Mouse (Mus musculus) limb, embryonic 11.5 days (tissue): ENCODE measurements around the gene Vim. TPM values are rescaled to one million over a fixed set of nuclear protein-coding genes. Genes with fewer than 3 reads are reported as not detected.
A peak's percentile ranks its signal among the peaks of the same experiment; 100 is the strongest.

Experiments
- ATAC-seq: fragments of 200-750 bp; cut with Nextera tagmentation; 2 replicates; pipeline ENCODE4 v1.8.0; 2017; ENCODE audit warnings: low read depth; ENCODE audit not compliant: insufficient number of reproducible peaks, low FRiP score, low TSS enrichment
- DNase-seq: peaks from one replicate; pipeline ENCODE4 v3.0.0-alpha.2; 2015; ENCODE audit warnings: low spot score
- H3K27ac ChIP-seq: fragments of 300-500 bp; sonication (generic); replicated peaks from 2 replicates; pipeline ENCODE4 v1.5.1; 2014; ENCODE audit warnings: low read depth, mild to moderate bottlenecking, low read length
- H3K27me3 ChIP-seq: fragments of 300-500 bp; sonication (generic); 2 replicates; pipeline ENCODE4 v1.6.1; 2014; ENCODE audit warnings: mild to moderate bottlenecking, low read length, mixed read lengths; ENCODE audit not compliant: control insufficient read depth, insufficient read depth
- H3K36me3 ChIP-seq: fragments of 300-500 bp; sonication (generic); 2 replicates; pipeline ENCODE4 v1.6.1; 2014; ENCODE audit warnings: mild to moderate bottlenecking, low read length, moderate library complexity, mixed read lengths; ENCODE audit not compliant: control insufficient read depth, insufficient read depth
- H3K4me1 ChIP-seq: fragments of 300-500 bp; sonication (generic); 2 replicates; pipeline ENCODE4 v1.6.1; 2014; ENCODE audit warnings: low read length, mixed read lengths; ENCODE audit not compliant: control insufficient read depth, insufficient read depth
- H3K4me2 ChIP-seq: fragments of 300-500 bp; sonication (generic); 2 replicates; pipeline ENCODE4 v1.6.1; 2014; ENCODE audit warnings: low read depth, mild to moderate bottlenecking, moderate library complexity; ENCODE audit not compliant: severe bottlenecking
- H3K4me3 ChIP-seq: fragments of 300-500 bp; sonication (generic); 2 replicates; pipeline ENCODE4 v1.5.1; 2014; ENCODE audit warnings: low read depth, low read length
- H3K9ac ChIP-seq: fragments of 300-500 bp; sonication (generic); 2 replicates; pipeline ENCODE4 v1.6.1; 2014; ENCODE audit warnings: mild to moderate bottlenecking, low read length
- H3K9me3 ChIP-seq: fragments of 300-500 bp; sonication (generic); 2 replicates; pipeline ENCODE4 v1.6.1; 2016; ENCODE audit warnings: low read length; ENCODE audit not compliant: control insufficient read depth
- WGBS: fragments of 180-500 bp; shearing (Covaris S2); extraction: QIAGEN DNeasy Blood & Tissue Kit; methylation state at CpG from one replicate; pipeline ENCODE4 v1.1.7; 2014; 5-methylcytosine and 5-hydroxymethylcytosine counted together
- polyA plus RNA-seq: library from polyadenylated mRNA; unstranded; fragments of >200 nt; fragmentation: Nextera tagmentation; extraction: Ambion mirVana; gene quantifications from 2 replicates; pipeline ENCODE4 v1.2.1, GENCODE M21; 2014

Vim gene
- 398 and 406 TPM in 2 replicates for polyA plus RNA-seq

GRCm38 (mm10) chr2:13573408-13574065, at the start of gene Vim:
Vim (plus strand) TSS chr2:13573927.
- ATAC-seq: peak; percentile 93
- WGBS: 0% methylated on average over 26 of the region's 26 CpGs
- H3K9me3 ChIP-seq: no peaks in the 10 kb centered on the region
- peak within 1 kb of the TSS; percentile 76 for H3K4me3 ChIP-seq
- peak within 1 kb of the TSS; percentile 81 for H3K9ac ChIP-seq
- H3K27me3 ChIP-seq: no peaks in the 10 kb centered on the region
- H3K4me1 ChIP-seq: peaks cover 4% of the 10 kb centered on the region; the same call in 1 of the 2 replicates
- peak; percentile 94 for DNase-seq
- H3K27ac ChIP-seq: peak within 1 kb of the TSS; percentile 81
- H3K36me3 ChIP-seq: peaks cover 6% of the 10 kb centered on the region; the same call in 1 of the 2 replicates
- peak within 1 kb of the TSS; percentile 87 for H3K4me2 ChIP-seq

DNA sequence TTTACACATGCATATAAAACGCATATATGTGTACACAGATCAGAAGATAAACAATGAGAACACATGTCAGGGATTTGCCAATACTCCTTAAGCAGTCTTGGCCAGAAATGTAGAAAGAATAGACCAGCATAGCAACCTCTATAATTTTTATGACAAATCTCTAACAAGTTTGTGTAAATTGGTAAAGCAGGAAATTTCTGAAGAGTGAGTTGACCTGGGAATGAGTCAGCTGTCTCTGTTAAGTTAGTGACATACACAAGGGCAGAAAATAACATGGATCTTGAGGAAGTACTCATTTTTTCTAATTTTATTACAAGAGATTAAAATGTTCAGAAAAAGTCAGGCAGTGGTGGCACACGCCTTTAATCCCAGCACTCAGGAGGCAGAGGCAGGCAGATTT, 47.5 kb upstream of the Vim start:
- Histone ChIP-seq H3K9ac (no peak overlapping the region), H3K9me3 (no peaks in the 10 kb centered on the region), H3K36me3 (no peaks in the 10 kb centered on the region), H3K27me3 (no peaks in the 10 kb centered on the region), H3K4me3 (no peak overlapping the region), H3K4me2 (no peak overlapping the region), H3K4me1 (no peaks in the 10 kb centered on the region), H3K27ac (no peak overlapping the region)
- ATAC-seq (no peak), DNase-seq (no peak)
- WGBS: 91% methylated on average over 2 of the region's 2 CpGs

GRCm38 (mm10) chr2:13527125-13527524, 46.6 kb upstream of the Vim start:
- H3K9ac ChIP-seq: no peak overlapping the region
- 68% methylated on average over 2 of the region's 2 CpGs for WGBS
- no peaks in the 10 kb centered on the region for H3K36me3 ChIP-seq
- no peak overlapping the region for H3K4me2 ChIP-seq
- DNase-seq (no peak), ATAC-seq (no peak)
- H3K27ac ChIP-seq: no peak overlapping the region
- no peaks in the 10 kb centered on the region for H3K4me1 ChIP-seq
- no peaks in the 10 kb centered on the region for H3K9me3 ChIP-seq
- no peak overlapping the region for H3K4me3 ChIP-seq
- H3K27me3 ChIP-seq: no peaks in the 10 kb centered on the region

DNA sequence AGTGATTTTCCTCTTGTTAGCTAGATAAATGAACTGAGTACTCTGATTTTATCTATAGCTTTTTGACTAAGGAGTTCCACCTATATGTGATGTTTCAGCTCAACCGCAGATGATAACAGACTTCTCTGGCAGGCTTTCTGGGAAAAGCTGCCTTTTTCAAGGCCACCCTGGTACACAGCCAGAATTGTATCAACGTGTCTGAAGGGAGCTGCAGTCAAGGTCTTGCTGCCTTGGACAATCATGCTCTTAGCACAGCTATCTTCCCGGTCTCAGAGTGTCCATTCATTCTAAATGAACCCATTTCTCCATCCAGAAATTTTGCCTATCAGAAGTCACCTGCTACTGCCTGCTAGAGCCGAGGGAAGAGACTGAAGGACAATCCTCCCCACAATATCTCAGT, 46.2 kb upstream of the Vim start:
- H3K27me3 ChIP-seq: no peaks in the 10 kb centered on the region
- DNase-seq: no peak
- ATAC-seq: no peak
- H3K9me3 ChIP-seq: no peaks in the 10 kb centered on the region
- no peaks in the 10 kb centered on the region for H3K4me1 ChIP-seq
- WGBS: 89% methylated on average over 4 of the region's 4 CpGs
- H3K27ac ChIP-seq: no peak overlapping the region
- no peak overlapping the region for H3K9ac ChIP-seq
- no peak overlapping the region for H3K4me2 ChIP-seq
- H3K4me3 ChIP-seq: no peak overlapping the region
- H3K36me3 ChIP-seq: no peaks in the 10 kb centered on the region

DNA sequence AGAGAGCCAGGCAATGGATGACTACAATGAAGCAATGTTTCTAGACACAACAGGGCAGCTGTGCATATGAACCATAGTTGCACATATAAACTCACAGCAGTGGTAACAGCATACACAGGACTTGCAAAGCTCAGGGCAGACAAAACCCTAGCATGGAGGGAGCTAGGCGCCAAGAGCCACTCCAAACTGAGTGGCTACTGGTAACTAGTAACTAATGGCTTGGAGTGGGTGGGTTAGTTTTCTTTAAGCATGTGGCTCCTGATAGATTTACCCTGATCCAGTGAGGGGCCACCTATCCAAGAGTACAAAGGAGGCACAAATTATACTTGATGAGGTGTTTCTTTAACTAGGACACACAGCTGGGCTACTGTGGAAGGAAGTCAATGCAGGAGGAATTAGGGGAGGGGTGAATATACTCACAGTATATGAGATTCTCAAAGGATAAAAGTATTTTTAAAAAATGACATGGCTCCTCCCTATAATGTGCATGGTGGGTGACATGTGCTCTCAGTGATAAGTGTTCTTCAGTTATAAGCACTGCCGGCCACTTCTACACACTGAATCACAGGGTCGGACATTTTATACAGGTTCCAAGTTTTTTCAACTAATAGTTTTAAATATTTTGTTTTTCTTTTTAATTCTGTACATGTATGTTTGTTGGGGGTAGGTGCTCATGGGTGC, 44.3 kb upstream of the Vim start:
- Histone ChIP-seq H3K4me2 (no peak overlapping the region), H3K9me3 (no peaks in the 10 kb centered on the region), H3K27ac (no peak overlapping the region), H3K4me3 (no peak overlapping the region), H3K36me3 (no peaks in the 10 kb centered on the region), H3K4me1 (no peaks in the 10 kb centered on the region), H3K9ac (no peak overlapping the region), H3K27me3 (no peaks in the 10 kb centered on the region)
- no peak for ATAC-seq
- DNase-seq: no peak
- WGBS: 89% methylated on average over 3 of the region's 3 CpGs

DNA sequence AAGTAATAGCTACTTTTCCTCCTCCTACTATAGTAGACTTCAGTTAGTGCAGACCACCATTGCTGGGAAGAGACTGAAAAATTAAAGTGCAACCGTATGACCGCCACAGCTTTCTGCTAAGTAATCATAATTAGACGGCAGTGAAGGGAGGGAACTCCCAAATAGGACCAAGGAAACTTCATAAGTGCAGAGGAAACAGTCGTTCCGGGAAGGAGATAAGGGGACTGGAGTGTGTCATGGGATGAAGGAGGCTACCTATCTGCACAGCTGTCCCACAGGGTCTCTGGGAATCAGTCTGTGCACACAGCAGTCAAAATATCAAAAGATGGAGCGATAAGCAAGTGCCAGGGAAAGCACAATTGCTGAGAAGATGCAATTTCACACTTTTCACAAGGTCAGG, 43.1 kb upstream of the Vim start:
- H3K27ac ChIP-seq: no peak overlapping the region
- no peak overlapping the region for H3K9ac ChIP-seq
- no peak for ATAC-seq
- H3K4me3 ChIP-seq: no peak overlapping the region
- H3K36me3 ChIP-seq: no peaks in the 10 kb centered on the region
- H3K27me3 ChIP-seq: no peaks in the 10 kb centered on the region
- WGBS: 88% methylated on average over 6 of the region's 6 CpGs
- no peaks in the 10 kb centered on the region for H3K9me3 ChIP-seq
- no peak overlapping the region for H3K4me2 ChIP-seq
- H3K4me1 ChIP-seq: no peaks in the 10 kb centered on the region
- DNase-seq: no peak

- Histone ChIP-seq H3K27ac (no peak overlapping the region), H3K4me1 (no peaks in the 10 kb centered on the region), H3K4me2 (no peak overlapping the region), H3K9me3 (no peaks in the 10 kb centered on the region), H3K9ac (no peak overlapping the region), H3K4me3 (no peak overlapping the region), H3K36me3 (no peaks in the 10 kb centered on the region), H3K27me3 (no peaks in the 10 kb centered on the region)
- no peak for DNase-seq
- no peak for ATAC-seq
Measured at GRCm38 (mm10) chr2:13536747-13537146, 37.0 kb upstream of the Vim start.

GRCm38 (mm10) chr2:13537733-13538132, 36.0 kb upstream of the Vim start:
- Histone ChIP-seq H3K4me3 (no peak overlapping the region), H3K4me1 (no peaks in the 10 kb centered on the region), H3K27me3 (no peaks in the 10 kb centered on the region), H3K9ac (no peak overlapping the region), H3K4me2 (no peak overlapping the region), H3K9me3 (no peaks in the 10 kb centered on the region), H3K36me3 (no peaks in the 10 kb centered on the region), H3K27ac (no peak overlapping the region)
- WGBS: 13% methylated on average over 2 of the region's 2 CpGs
- ATAC-seq (no peak), DNase-seq (no peak)
